Mouse (Mus musculus) lung, postnatal 0 days (tissue): Measurements from ENCODE around the gene Raly.

Source experiments
- CTCF ChIP-seq: IDR thresholded peaks from 2 replicates; pipeline ENCODE4 v1.5.1; 2016; ENCODE audit warnings: antibody characterized with exemption, mild to moderate bottlenecking
- EP300 ChIP-seq: IDR thresholded peaks from 2 replicates; pipeline ENCODE4 v1.6.1; 2016; ENCODE audit warnings: antibody characterized with exemption, mild to moderate bottlenecking, control low read depth

DNA sequence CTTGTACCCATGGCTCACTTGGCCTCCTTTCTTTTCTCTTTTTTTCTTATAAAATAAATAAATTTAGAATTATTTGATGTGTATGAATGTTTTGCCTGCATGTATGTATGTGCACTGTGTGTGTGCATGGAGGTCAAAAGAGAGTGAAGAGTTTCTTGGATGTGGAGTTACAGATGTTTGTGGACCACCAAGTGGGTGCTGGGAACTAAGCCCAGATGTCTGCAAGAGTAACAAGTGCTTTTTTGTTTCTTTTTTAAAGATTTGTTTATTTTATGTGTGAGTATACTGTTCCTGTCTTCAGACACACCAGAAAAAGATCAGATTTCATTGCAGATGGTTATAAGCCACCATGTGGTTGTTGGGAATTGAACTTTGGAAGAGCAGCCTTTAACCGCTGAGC lies 12.5 kb downstream of the Raly start:
- TF ChIP-seq EP300 (no peak), CTCF (no peak)
